ENCODE assay signal across 8 mouse cellular contexts in the genomic region with DNA sequence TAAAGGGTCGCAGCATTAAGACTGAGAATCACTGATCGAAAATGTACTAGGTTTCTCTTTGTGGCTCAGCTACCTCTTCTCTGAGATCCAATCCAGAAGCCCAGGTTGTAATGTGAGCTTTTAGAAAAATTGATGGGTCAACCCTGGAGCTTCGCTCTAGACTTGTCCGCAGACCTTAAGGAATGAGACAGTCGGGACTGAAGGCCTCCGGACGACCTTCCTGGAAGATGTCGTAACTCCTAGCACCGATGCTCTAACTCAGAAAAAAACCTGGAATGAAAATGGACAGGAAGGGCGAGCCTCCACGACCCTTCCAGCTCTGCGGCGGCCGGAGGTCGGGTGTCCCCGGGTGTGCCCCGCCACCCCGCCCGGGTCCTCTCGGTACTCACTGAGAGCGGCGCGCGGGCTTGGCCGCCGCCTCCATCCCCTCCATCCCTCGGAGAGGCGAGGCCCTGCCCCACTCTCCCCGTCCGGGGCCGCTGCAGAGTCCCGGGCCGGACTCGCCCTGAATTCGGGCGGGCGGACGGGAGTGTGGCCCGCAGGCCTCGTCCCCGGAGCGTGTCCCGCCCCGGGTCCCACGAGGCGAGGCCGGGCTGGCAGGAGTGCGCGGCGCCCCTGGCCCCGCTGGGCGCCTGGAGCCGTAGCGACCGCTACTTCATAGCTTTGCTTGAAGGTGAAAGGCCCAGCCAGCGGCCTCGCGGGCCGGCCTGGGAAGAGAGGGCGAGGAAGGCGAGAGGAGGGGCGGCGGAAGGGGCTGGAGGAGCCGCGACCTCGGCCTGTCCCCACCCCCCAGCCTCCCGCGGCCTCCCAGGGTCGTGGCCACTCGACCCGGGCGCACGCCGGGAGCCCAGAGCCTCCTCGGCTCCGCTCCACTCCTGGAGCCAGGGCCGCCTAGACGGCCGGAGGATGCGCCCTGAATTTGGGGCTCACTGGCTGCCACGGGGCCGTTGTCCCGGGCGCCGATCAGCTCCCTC. TPM values are rescaled to one million over a fixed set of nuclear protein-coding genes. Genes with fewer than 3 reads are reported as not detected.
DNase-seq lines count a peak whose midpoint lies in the region; ATAC-seq and TF ChIP-seq lines count a peak whose summit lies in the region.

Gene BC034090, minus strand, starts transcription at position 648 of the 974 bp plus-strand sequence.

- peak within 1 kb of the TSS; percentile 78 for H3K9ac ChIP-seq in hindbrain, embryonic 13.5 days
- peak within 1 kb of the TSS; percentile 59 for H3K9ac ChIP-seq in liver, embryonic 11.5 days (ENCODE audit: low read depth, low read length)
- peak within 1 kb of the TSS; percentile 72 for H3K9ac ChIP-seq in midbrain, embryonic 16.5 days (ENCODE audit: low read depth, low read length)

- 10% methylated on average over 84 of the region's 85 CpGs for WGBS in cerebellum, adult 2 months
- 2% methylated on average over 78 of the region's 85 CpGs for WGBS in hindbrain, embryonic 13.5 days
- WGBS in liver, embryonic 11.5 days = 2% methylated on average over 82 of the region's 85 CpGs
- WGBS in midbrain, embryonic 16.5 days = 3% methylated on average over 82 of the region's 85 CpGs

- no peak for TF ChIP-seq POLR2A in cerebellum, adult 2 months (IDR thresholded peaks at IDR 0.05; ENCODE audit: borderline replicate concordance, insufficient read depth, low read length)
- TF ChIP-seq POLR2A in bone marrow macrophage, adult 2 months (IDR thresholded peaks at IDR 0.05; ENCODE audit: borderline replicate concordance, low read depth, low read length) = no peak

- peak within 1 kb of the TSS; percentile 47 for H3K4me3 ChIP-seq in cerebellum, adult 2 months (replicated peaks; ENCODE audit: insufficient read depth, low read depth, low read length)
- H3K4me3 ChIP-seq in bone marrow macrophage, adult 2 months (ENCODE audit: insufficient read depth, low read length) = peak within 1 kb of the TSS; percentile 41
- H3K4me3 ChIP-seq in hindbrain, embryonic 13.5 days = peak within 1 kb of the TSS; percentile 50
- peak within 1 kb of the TSS; percentile 57 for H3K4me3 ChIP-seq in liver, embryonic 11.5 days (ENCODE audit: low read depth, low read length)
- H3K4me3 ChIP-seq in midbrain, embryonic 16.5 days (ENCODE audit: low read depth, low read length) = peak within 1 kb of the TSS; percentile 48

- ATAC-seq in cerebellum, adult (ENCODE audit: insufficient number of reproducible peaks, low FRiP score, low TSS enrichment) = no peak
- ATAC-seq in hindbrain, embryonic 13.5 days (ENCODE audit: low FRiP score) = peak; percentile 58
- ATAC-seq in liver, embryonic 11.5 days (replicated peaks; ENCODE audit: low FRiP score) = 0 out of 2 replicates have a peak, but pooled peaks have one; percentile 29
- peak; percentile 59 for ATAC-seq in midbrain, embryonic 16.5 days

- TF ChIP-seq CTCF in cerebellum, adult 2 months (IDR thresholded peaks at IDR 0.05; ENCODE audit: borderline replicate concordance, insufficient read depth, low read depth, low read length) = no peak
- no peak for TF ChIP-seq CTCF in bone marrow macrophage, adult 2 months (IDR thresholded peaks at IDR 0.05; ENCODE audit: low read depth, low read length)

- no peaks in the 10 kb centered on the region for H3K9me3 ChIP-seq in hindbrain, embryonic 13.5 days
- no peaks in the 10 kb centered on the region for H3K9me3 ChIP-seq in liver, embryonic 11.5 days (ENCODE audit: control insufficient read depth, low read length)
- H3K9me3 ChIP-seq in midbrain, embryonic 16.5 days (replicated peaks; ENCODE audit: control insufficient read depth, low read length, poor library complexity, severe bottlenecking) = no peaks in the 10 kb centered on the region

- peak within 1 kb of the TSS; percentile 24; the same call in 1 of the 2 replicates for H3K27ac ChIP-seq in cerebellum, adult 2 months (ENCODE audit: insufficient read depth, low read length)
- no peak within 1 kb of the TSS for H3K27ac ChIP-seq in bone marrow macrophage, adult 2 months (ENCODE audit: insufficient read depth, low read depth, low read length)
- H3K27ac ChIP-seq in hindbrain, embryonic 13.5 days = peak within 1 kb of the TSS; percentile 23; the same call in 1 of the 2 replicates
- H3K27ac ChIP-seq in liver, embryonic 11.5 days (ENCODE audit: low read depth, low read length) = no peak within 1 kb of the TSS
- H3K27ac ChIP-seq in midbrain, embryonic 16.5 days (ENCODE audit: low read length) = no peak within 1 kb of the TSS

- peak within 1 kb of the TSS; percentile 81 for H3K4me2 ChIP-seq in hindbrain, embryonic 13.5 days
- H3K4me2 ChIP-seq in liver, embryonic 11.5 days = peak within 1 kb of the TSS; percentile 82
- H3K4me2 ChIP-seq in midbrain, embryonic 16.5 days (ENCODE audit: low read length) = peak within 1 kb of the TSS; percentile 86

- DNase-seq in cerebellum, adult 2 months = peak in 1 of 2 experiments; percentile 42
- DNase-seq in gastrocnemius, adult 8-10 months (ENCODE audit: low spot score in 2 of 2) = peak; percentile 32 to 39
- DNase-seq in liver, embryonic 11.5 days (ENCODE audit: low spot score) = peak; percentile 59
- peak; percentile 86 for DNase-seq in yolk sac, embryonic 10.5 days (ENCODE audit: low spot score)

- no peaks in the 10 kb centered on the region for H3K4me1 ChIP-seq in cerebellum, adult 2 months (ENCODE audit: control insufficient read depth, insufficient read depth, low read length)
- no peaks in the 10 kb centered on the region for H3K4me1 ChIP-seq in bone marrow macrophage, adult 2 months (ENCODE audit: control insufficient read depth, insufficient read depth, low read length)
- H3K4me1 ChIP-seq in hindbrain, embryonic 13.5 days (replicated peaks) = peaks cover 18% of the 10 kb centered on the region
- peaks cover 2% of the 10 kb centered on the region for H3K4me1 ChIP-seq in liver, embryonic 11.5 days (replicated peaks; ENCODE audit: control insufficient read depth, insufficient read depth, low read length)
- peaks cover 13% of the 10 kb centered on the region; the same call in 1 of the 2 replicates for H3K4me1 ChIP-seq in midbrain, embryonic 16.5 days (ENCODE audit: control insufficient read depth, insufficient read depth, low read length)

- peaks cover 3% of the 10 kb centered on the region; the same call in 1 of the 2 replicates for H3K27me3 ChIP-seq in cerebellum, adult 2 months (ENCODE audit: control insufficient read depth, insufficient read depth, low read length)
- peaks cover 27% of the 10 kb centered on the region for H3K27me3 ChIP-seq in hindbrain, embryonic 13.5 days
- H3K27me3 ChIP-seq in liver, embryonic 11.5 days (replicated peaks; ENCODE audit: control insufficient read depth, insufficient read depth, low read length) = peaks cover 42% of the 10 kb centered on the region
- H3K27me3 ChIP-seq in midbrain, embryonic 16.5 days (ENCODE audit: control insufficient read depth, insufficient read depth, low read depth, low read length) = peaks cover 11% of the 10 kb centered on the region

- H3K36me3 ChIP-seq in hindbrain, embryonic 13.5 days = no peaks in the 10 kb centered on the region
- no peaks in the 10 kb centered on the region for H3K36me3 ChIP-seq in liver, embryonic 11.5 days (ENCODE audit: control insufficient read depth, insufficient read depth, low read length)
- no peaks in the 10 kb centered on the region for H3K36me3 ChIP-seq in midbrain, embryonic 16.5 days (ENCODE audit: control insufficient read depth, insufficient read depth, low read length)

RNA-seq across cellular contexts. Expression of gene BC034090, which starts in this region (rescaled TPM):
- polyA plus RNA-seq in cerebellum, adult 2 months (2012; rRNA removed) = 14.1 and 15.5 TPM in 2 replicates
- 0.94 TPM in 1 of 2 replicates, not detected in the other for polyA plus RNA-seq in bone marrow macrophage, adult 2 months (2012; ENCODE audit: insufficient read depth, insufficient read length, missing spikeins)
- total RNA-seq in gastrocnemius, adult 8-10 months (2022) = 1 to 10 TPM in 2 of 4 experiments, under 1 TPM in 2; 0.32 to 1.5 (median 1.0) TPM
- polyA plus RNA-seq in hindbrain, embryonic 13.5 days (2015; fragmentation: Nextera tagmentation; extraction: Ambion mirVana) = 3.9 and 4.7 TPM in 2 replicates
- 0.86 and 1.8 TPM in 2 replicates for polyA plus RNA-seq in liver, embryonic 11.5 days (2014; fragmentation: Nextera tagmentation; extraction: Ambion mirVana)
- polyA plus RNA-seq in midbrain, embryonic 16.5 days (2015; fragmentation: Nextera tagmentation; extraction: Ambion mirVana) = 2.8 and 5.5 TPM in 2 replicates

Comparison
In these comparisons a context has a peak if more than half of its experiments do, and no peak if none do; other contexts are left out.
1. H3K27ac ChIP-seq: peak in cerebellum, adult 2 months (single experiment) and hindbrain, embryonic 13.5 days (single experiment); none in bone marrow macrophage, adult 2 months (single experiment), liver, embryonic 11.5 days (single experiment) and midbrain, embryonic 16.5 days (single experiment).
2. Peak in every context shown above with its lines, with median percentiles within 50 percentile points of each other: H3K4me3 ChIP-seq, H3K4me2 ChIP-seq and H3K9ac ChIP-seq.